Mouse (Mus musculus) left cerebral cortex, postnatal 36 days (tissue): ENCODE measurements at regions not wholly inside any gene's neighbourhood (a gene's known extent, or its start where the extent isn't known, plus 50 kb on each side); places are given as distances from the start of the nearest gene placed in this dataset.

Source experiments
- DNase-seq, 2 experiments: peaks; one replicate each; pipeline ENCODE4 v3.0.0; 2021 to 2022; ENCODE audit warnings: low spot score in 2 of 2, mixed read lengths in 1 of 2
- intact Hi-C: fragments of 180-260 bp; cut with DNase I; formaldehyde crosslinking; loops from one replicate; pipeline ENCODE4 v1.15.1; 2025

DNA sequence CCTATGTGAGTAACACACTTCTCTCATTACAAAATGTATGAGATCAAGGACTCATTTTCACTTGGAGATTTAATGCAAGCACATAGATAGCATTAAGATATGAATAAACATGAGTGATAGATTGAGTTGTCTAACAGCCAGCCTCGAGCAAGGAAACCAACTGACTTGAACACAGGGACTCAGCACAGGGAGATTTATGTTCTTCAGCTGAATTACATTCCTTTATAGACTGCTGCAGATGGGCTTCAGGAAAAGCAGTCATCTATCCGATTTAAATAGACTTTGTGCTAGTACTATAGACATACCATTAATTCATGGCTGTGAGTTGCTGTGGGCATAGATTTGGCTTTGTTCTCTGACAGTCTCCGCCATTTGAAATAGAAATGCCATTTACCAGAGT lies 661.9 kb downstream of the Cenpc1 start:
- DNase-seq: no peak
- intact Hi-C loops: no loop called here

DNA sequence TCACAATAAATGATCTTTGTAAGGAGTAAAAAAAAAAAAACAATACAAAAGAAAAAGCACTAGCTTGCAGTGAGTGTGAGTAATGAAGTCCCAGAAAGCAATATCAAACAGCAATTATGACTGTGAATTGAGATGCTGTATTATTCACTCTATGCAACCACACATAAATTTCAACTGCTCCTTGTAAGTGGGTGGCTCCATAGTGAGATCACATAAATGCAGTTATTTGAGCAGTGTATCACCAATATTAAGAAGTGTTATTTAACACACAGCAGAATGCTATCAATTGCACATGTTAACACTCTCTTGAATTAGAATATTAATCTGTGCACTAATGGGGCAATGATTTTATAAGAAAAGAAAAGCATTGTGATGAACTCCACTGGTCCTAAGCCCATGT lies 705.0 kb downstream of the Cenpc1 start:
- DNase-seq: no peak

DNA sequence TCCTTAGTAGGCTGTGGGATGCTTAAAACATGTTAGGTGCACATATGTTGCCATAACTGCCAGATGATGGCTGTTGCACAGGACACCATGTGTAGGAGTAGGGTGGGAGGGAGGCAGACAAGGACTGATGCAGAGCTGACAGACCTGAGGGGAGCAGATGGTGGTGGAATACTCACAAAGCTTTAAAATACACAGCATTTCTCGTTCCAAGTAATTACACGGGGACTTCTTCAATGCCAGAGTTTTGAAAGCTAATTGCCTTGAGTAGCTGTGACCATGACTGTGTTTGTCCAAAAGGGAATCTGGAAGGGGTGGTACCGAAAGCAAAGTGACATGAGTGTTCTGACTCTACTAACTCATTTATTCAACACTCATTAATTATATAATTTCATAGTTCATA lies 718.6 kb downstream of the Cenpc1 start:
- intact Hi-C loops: no loop called here
- peak; percentile 45 to 48 for DNase-seq

More for the DNA sequence above, 705.0 kb downstream of the Cenpc1 start:
- intact Hi-C loops: no loop called here

- DNase-seq: no peak
These were observed 719.2 kb downstream of the Cenpc1 start for GRCm38 (mm10) chr5:85346066-85346649.

DNA sequence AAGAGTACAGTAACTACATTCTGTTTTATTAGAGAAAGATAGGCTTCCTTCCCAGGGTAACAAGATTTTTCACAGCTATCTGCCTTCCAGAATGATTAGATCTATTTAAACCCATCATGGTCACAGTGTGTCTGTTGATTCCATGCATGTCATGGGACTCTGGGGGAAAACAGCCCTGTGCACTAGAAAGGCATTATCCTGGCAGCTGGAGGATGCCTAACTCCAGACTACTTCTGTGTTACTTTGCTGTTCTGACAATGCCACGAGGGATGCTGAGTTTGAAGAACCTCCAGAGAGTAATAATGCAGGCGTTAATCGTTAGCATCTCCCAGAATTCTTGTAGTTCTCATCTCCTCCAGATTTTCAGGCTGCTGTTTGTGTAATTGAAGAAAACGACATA lies 724.0 kb downstream of the Cenpc1 start:
- no peak for DNase-seq
- intact Hi-C loops: no loop called here

More at GRCm38 (mm10) chr5:85346066-85346649, 719.2 kb downstream of the Cenpc1 start:
- intact Hi-C loops: no loop called here

DNA sequence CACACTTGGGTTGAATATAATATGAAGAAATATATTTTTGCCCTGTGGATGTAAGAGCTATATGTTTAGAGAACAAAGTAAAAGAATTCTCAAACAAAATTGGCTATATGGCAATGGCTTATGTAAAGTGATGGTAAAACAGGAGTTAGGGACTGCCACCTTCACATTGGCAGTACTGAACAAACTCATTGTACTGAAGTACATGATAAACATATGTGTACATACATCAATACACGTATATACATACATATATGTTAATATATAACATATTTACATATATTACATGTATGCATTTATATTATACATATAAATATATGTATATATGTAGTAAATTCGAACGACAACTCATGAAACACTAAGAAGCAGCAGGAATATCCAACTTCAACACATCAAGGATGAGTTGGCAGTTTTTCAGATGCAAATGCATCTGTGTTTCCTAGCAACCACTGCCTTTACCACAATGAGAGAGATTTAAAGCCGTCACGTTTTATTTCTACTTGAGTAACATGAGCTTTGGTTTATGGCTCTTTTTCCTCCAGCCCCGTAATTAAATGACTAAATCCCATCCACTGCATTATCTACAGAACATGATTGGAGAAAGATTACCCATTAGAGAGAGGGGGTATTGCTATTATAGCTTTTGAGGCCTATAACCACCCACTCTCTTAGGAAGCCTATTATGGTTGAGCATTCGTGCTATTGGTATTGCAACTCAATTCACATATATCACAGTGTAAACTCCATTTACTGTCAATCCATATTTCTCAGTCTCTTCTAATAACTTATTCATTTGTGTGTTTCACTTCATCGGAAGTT lies 727.5 kb downstream of the Cenpc1 start:
- DNase-seq: no peak
- intact Hi-C loops: no loop called here

GRCm38 (mm10) chr5:85336944-85337343 lies 728.4 kb downstream of the Cenpc1 start:
- intact Hi-C loops: no loop called here

More at GRCm38 (mm10) chr5:85336944-85337343, 728.4 kb downstream of the Cenpc1 start:
- no peak for DNase-seq
